Mouse (Mus musculus) bone marrow, adult 2 months (tissue): ENCODE data around the gene Tmem129.

Experiments
- CTCF ChIP-seq: fragments of 200-500 bp; IDR thresholded peaks from 2 replicates; pipeline ENCODE4 v1.5.1; 2011; ENCODE audit warnings: low read length, control low read depth; ENCODE audit not compliant: control insufficient read depth, insufficient read depth
- POLR2A ChIP-seq: fragments of 200-500 bp; IDR thresholded peaks from 2 replicates; pipeline ENCODE4 v1.6.1; 2011; ENCODE audit warnings: low read depth, mild to moderate bottlenecking, control low read depth, low read length, borderline replicate concordance; ENCODE audit not compliant: control insufficient read depth

DNA sequence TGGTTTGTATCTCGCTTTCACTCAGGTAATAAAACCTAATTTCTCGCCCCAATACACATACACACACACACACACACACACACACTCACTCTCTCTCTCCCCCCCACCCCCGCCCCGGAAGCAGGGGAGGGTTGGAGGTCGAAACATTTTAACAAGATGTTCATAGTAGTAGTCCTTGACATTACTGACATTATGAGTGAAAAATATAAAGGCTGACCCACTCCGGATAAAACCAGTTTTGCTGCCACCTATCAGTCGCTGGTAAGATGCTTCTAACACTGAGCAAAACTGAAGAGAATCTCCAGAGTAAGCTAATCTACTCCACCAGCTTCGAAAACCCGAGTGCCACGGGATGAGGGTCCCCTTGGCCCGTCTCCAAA is 6.7 kb downstream of the Tmem129 start:
- TF ChIP-seq CTCF = no peak
- no peak for TF ChIP-seq POLR2A
